8 mouse cellular contexts compared by ENCODE assay signal in the genomic region with DNA sequence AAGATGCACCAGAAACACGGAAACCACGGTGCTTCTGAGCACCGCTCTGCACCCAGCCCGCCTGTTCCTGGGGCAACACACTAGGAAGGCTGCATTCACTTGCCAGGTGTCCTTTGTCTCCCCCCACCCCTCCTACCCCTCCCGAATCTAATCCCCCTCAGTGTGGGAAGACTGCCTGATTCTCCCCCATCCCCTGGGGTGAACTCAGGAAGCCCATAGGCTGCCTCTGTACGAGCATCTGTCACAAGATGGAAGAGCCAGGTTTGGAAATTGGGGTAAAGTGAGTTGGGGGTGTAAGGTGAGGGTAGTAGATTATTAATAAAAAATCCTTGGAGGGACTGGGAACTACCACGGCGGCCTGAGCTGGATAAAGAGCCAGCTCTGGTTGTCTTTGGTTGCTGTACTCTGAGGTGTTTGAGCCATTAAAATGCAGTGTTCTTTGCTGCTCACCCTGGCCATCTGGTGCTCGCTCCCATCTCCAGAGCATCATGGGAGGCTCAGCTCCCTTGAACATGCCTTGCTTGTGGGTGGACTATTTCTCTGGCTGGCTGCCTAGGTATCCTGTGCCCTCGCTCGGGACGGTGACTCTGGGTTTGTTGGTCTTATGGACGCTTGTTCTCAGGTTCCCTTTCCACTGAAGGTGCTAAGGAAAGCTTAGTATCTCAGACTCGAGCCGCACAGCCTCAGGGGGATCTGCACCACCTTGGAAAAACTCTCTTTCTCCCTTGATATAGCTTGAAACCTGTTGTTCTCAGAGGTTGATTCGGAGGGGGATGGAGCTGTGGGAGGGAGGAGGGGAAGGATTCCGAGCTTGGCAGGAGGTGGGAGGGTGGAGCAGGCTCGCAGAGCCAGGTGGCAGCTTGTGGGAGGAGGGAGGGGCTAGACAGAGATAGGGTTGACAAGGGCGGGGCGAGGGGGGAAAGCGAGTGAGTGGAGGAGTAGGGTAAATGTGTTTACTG.
DNase-seq lines count a peak whose midpoint lies in the region; ATAC-seq lines count a peak whose summit lies in the region.

No protein-coding gene starts in this region.

- no peak for ATAC-seq in CD4-positive, CD25-positive, alpha-beta regulatory T cell, adult 4 months

- intact Hi-C loops in heart, postnatal 36 days (cut with DNase I), result no loop called here

- peak; percentile 88 for DNase-seq in heart, adult 11 months
- DNase-seq in heart, postnatal 36 days, result no peak
- peak; percentile 92 for DNase-seq in cerebellum, adult 9-11 months
- peak; percentile 76 to 84 for DNase-seq in frontal cortex, postnatal 36 days (ENCODE audit: low spot score in 2 of 2)
- peak; percentile 36 to 83 for DNase-seq in left cerebral cortex, adult 8-10 months (ENCODE audit: low spot score in 2 of 2)
- peak; percentile 23 for DNase-seq in retina, postnatal 7 days (ENCODE audit: low read depth, low spot score)
- DNase-seq in urinary bladder, postnatal 25 days (ENCODE audit: low spot score), result no peak

Comparison
In these comparisons a context has a peak if more than half of its experiments do, and no peak if none do; other contexts are left out.
1. DNase-seq: peak in heart, adult 11 months (single experiment), cerebellum, adult 9-11 months (single experiment), frontal cortex, postnatal 36 days (2 of 2), left cerebral cortex, adult 8-10 months (2 of 2) and retina, postnatal 7 days (single experiment); none in heart, postnatal 36 days (0 of 2) and urinary bladder, postnatal 25 days (single experiment).